In genomic region chr10:127563840-127564239, GRCm38 (mm10) we compare ENCODE assay signal across 10 mouse cellular contexts. TPM values are rescaled to one million over a fixed set of nuclear protein-coding genes. Genes with fewer than 3 reads are reported as not detected.
DNase-seq lines count a peak whose midpoint lies in the region; ATAC-seq lines count a peak whose summit lies in the region.
"Had no signal": no experiment of that assay in that cellular context is flagged by ENCODE, and none has a peak within 500 bp of the region (broad histone marks: within the 10 kb centered on the region; RNA-seq: fewer than 3 reads in every experiment).

No protein-coding gene starts in this region.

- H3K9me3 ChIP-seq in heart, embryonic 10.5 days = no peaks in the 10 kb centered on the region
- H3K9me3 ChIP-seq in kidney, embryonic 16.5 days (ENCODE audit: low read length) = no peaks in the 10 kb centered on the region
- no peaks in the 10 kb centered on the region for H3K9me3 ChIP-seq in intestine, embryonic 15.5 days
- no peaks in the 10 kb centered on the region for H3K9me3 ChIP-seq in midbrain, embryonic 10.5 days (replicated peaks)

- peaks cover 84% of the 10 kb centered on the region for H3K36me3 ChIP-seq in heart, embryonic 10.5 days
- peaks cover 33% of the 10 kb centered on the region for H3K36me3 ChIP-seq in kidney, embryonic 16.5 days (ENCODE audit: insufficient read depth, low read length)
- H3K36me3 ChIP-seq in intestine, embryonic 15.5 days = peaks cover 55% of the 10 kb centered on the region
- peaks cover 95% of the 10 kb centered on the region for H3K36me3 ChIP-seq in midbrain, embryonic 10.5 days

- no peak for DNase-seq in heart, embryonic 10.5 days (ENCODE audit: low spot score)
- no peak for DNase-seq in heart, adult 9 months (ENCODE audit: low spot score in 2 of 2)
- no peak for DNase-seq in kidney, postnatal 14 days
- peak; percentile 30 for DNase-seq in R1 (ENCODE audit: low read depth, low spot score)
- DNase-seq in left cerebral cortex, adult 11 months (ENCODE audit: low spot score) = no peak
- no peak for DNase-seq in midbrain, embryonic 10.5 days (ENCODE audit: low spot score)
- DNase-seq: forebrain, postnatal 0 days had no signal

- ATAC-seq in kidney, embryonic 16.5 days (ENCODE audit: low FRiP score, low TSS enrichment) = peak; percentile 49
- peak; percentile 9; the same call in 1 of the 2 replicates for ATAC-seq in intestine, embryonic 15.5 days

- H3K27ac ChIP-seq in heart, embryonic 10.5 days = peak overlapping the region; percentile 72
- H3K27ac ChIP-seq in kidney, embryonic 16.5 days (ENCODE audit: low read length) = peak overlapping the region; percentile 75
- 0 out of 2 replicates have a peak overlapping the region, but pooled peaks have one; percentile 7 for H3K27ac ChIP-seq in intestine, embryonic 15.5 days
- no peak overlapping the region for H3K27ac ChIP-seq in midbrain, embryonic 10.5 days (replicated peaks)

- no peak overlapping the region for H3K4me2 ChIP-seq in kidney, embryonic 16.5 days (replicated peaks; ENCODE audit: low read depth, low read length)
- H3K4me2 ChIP-seq in intestine, embryonic 15.5 days (replicated peaks) = no peak overlapping the region

- no peaks in the 10 kb centered on the region for H3K27me3 ChIP-seq in heart, embryonic 10.5 days (ENCODE audit: insufficient read depth, poor library complexity, severe bottlenecking)
- no peaks in the 10 kb centered on the region for H3K27me3 ChIP-seq in kidney, embryonic 16.5 days (ENCODE audit: insufficient read depth, low read length)
- no peaks in the 10 kb centered on the region for H3K27me3 ChIP-seq in intestine, embryonic 15.5 days (replicated peaks)
- H3K27me3 ChIP-seq in midbrain, embryonic 10.5 days (ENCODE audit: low read depth, poor library complexity, severe bottlenecking) = no peaks in the 10 kb centered on the region

- H3K4me1 ChIP-seq in heart, embryonic 10.5 days = peaks cover 27% of the 10 kb centered on the region
- peaks cover 21% of the 10 kb centered on the region for H3K4me1 ChIP-seq in kidney, embryonic 16.5 days (ENCODE audit: insufficient read depth, low read length)
- 0 out of 2 replicates have a peak, but pooled peaks cover 6% of the 10 kb centered on the region for H3K4me1 ChIP-seq in intestine, embryonic 15.5 days (replicated peaks)
- no peaks in the 10 kb centered on the region for H3K4me1 ChIP-seq in midbrain, embryonic 10.5 days

- H3K9ac ChIP-seq in kidney, embryonic 16.5 days (replicated peaks; ENCODE audit: low read length) = no peak overlapping the region
- no peak overlapping the region for H3K9ac ChIP-seq in intestine, embryonic 15.5 days
- H3K9ac ChIP-seq: forebrain, postnatal 0 days had no signal

- peak overlapping the region; percentile 5; the same call in 1 of the 2 replicates for H3K4me3 ChIP-seq in heart, embryonic 10.5 days
- H3K4me3 ChIP-seq in kidney, embryonic 16.5 days (ENCODE audit: low read length) = no peak overlapping the region
- no peak overlapping the region for H3K4me3 ChIP-seq in intestine, embryonic 15.5 days (replicated peaks)
- H3K4me3 ChIP-seq in midbrain, embryonic 10.5 days = no peak overlapping the region
- H3K4me3 ChIP-seq: left cerebral cortex, adult 2 months had no signal

- 61% methylated on average over 8 of the region's 8 CpGs for WGBS in heart, embryonic 10.5 days
- 53% methylated on average over 8 of the region's 8 CpGs for WGBS in kidney, embryonic 16.5 days
- WGBS in intestine, embryonic 15.5 days = 67% methylated on average over 8 of the region's 8 CpGs
- 80% methylated on average over 8 of the region's 8 CpGs for WGBS in midbrain, embryonic 10.5 days

RNA-seq across cellular contexts. Expression of gene Nxph4, which starts 29.5 kb away (rescaled TPM):
- 0.16 and 0.33 TPM in 2 replicates for polyA plus RNA-seq in heart, embryonic 10.5 days (2016; fragmentation: Nextera tagmentation; extraction: Ambion mirVana)
- 1.8 and 2.3 TPM in 2 replicates for polyA plus RNA-seq in kidney, embryonic 16.5 days (2015; fragmentation: Nextera tagmentation; extraction: Ambion mirVana)
- polyA plus RNA-seq in intestine, embryonic 15.5 days (2015; fragmentation: Nextera tagmentation; extraction: Ambion mirVana) = 4.9 and 5.7 TPM in 2 replicates
- 19.4 and 27.2 TPM in 2 replicates for polyA plus RNA-seq in midbrain, embryonic 10.5 days (2016; fragmentation: Nextera tagmentation; extraction: Ambion mirVana)

RNA-seq across cellular contexts. Expression of gene Shmt2, which starts 41.6 kb away (rescaled TPM):
- 101 and 126 TPM in 2 replicates for polyA plus RNA-seq in heart, embryonic 10.5 days (2016; fragmentation: Nextera tagmentation; extraction: Ambion mirVana)
- 119 and 123 TPM in 2 replicates for polyA plus RNA-seq in kidney, embryonic 16.5 days (2015; fragmentation: Nextera tagmentation; extraction: Ambion mirVana)
- 147 and 149 TPM in 2 replicates for polyA plus RNA-seq in intestine, embryonic 15.5 days (2015; fragmentation: Nextera tagmentation; extraction: Ambion mirVana)
- 107 and 121 TPM in 2 replicates for polyA plus RNA-seq in midbrain, embryonic 10.5 days (2016; fragmentation: Nextera tagmentation; extraction: Ambion mirVana)

RNA-seq across cellular contexts. Expression of gene Ndufa4l2, which starts 49.1 kb away (rescaled TPM):
- polyA plus RNA-seq in heart, embryonic 10.5 days (2016; fragmentation: Nextera tagmentation; extraction: Ambion mirVana) = 7.8 and 9.0 TPM in 2 replicates
- polyA plus RNA-seq in kidney, embryonic 16.5 days (2015; fragmentation: Nextera tagmentation; extraction: Ambion mirVana) = 74.4 and 77.3 TPM in 2 replicates
- 52.7 and 53.8 TPM in 2 replicates for polyA plus RNA-seq in intestine, embryonic 15.5 days (2015; fragmentation: Nextera tagmentation; extraction: Ambion mirVana)
- 5.2 and 5.8 TPM in 2 replicates for polyA plus RNA-seq in midbrain, embryonic 10.5 days (2016; fragmentation: Nextera tagmentation; extraction: Ambion mirVana)

RNA-seq across cellular contexts. Expression of gene Lrp1, which starts 57.1 kb away (rescaled TPM):
- 37.4 and 51.8 TPM in 2 replicates for polyA plus RNA-seq in heart, embryonic 10.5 days (2016; fragmentation: Nextera tagmentation; extraction: Ambion mirVana)
- polyA plus RNA-seq in kidney, embryonic 16.5 days (2015; fragmentation: Nextera tagmentation; extraction: Ambion mirVana) = 70.9 and 71.7 TPM in 2 replicates
- 67.2 and 77.1 TPM in 2 replicates for polyA plus RNA-seq in intestine, embryonic 15.5 days (2015; fragmentation: Nextera tagmentation; extraction: Ambion mirVana)
- polyA plus RNA-seq in midbrain, embryonic 10.5 days (2016; fragmentation: Nextera tagmentation; extraction: Ambion mirVana) = 54.9 and 69.8 TPM in 2 replicates
